Mouse (Mus musculus): ENCODE data around the gene Serbp1. TPM values are rescaled to one million over a fixed set of nuclear protein-coding genes. Genes with fewer than 3 reads are reported as not detected.
"Not testable (repeated sequence)": the region's sequence is repeated elsewhere in the genome, so short reads cannot be mapped to it uniquely, and the experiment has no call there.

Serbp1 gene
- polyA plus RNA-seq, 1 experiment from 2014 or later: 487 TPM

GRCm38 (mm10) chr6:67217846-67218245 is 20.1 kb upstream of the Serbp1 start:
- Histone ChIP-seq H3K27me3 (no peaks in the 10 kb centered on the region), H3K27ac (no peak overlapping the region), H3K9me3 (no peaks in the 10 kb centered on the region), H3K4me2 (replicated peaks) (no peak overlapping the region), H3K9ac (no peak overlapping the region), H3K4me1 (no peaks in the 10 kb centered on the region), H3K36me3 (no peaks in the 10 kb centered on the region), H3K4me3 (no peak overlapping the region)
- WGBS: 73% methylated on average over 1 of the region's 1 CpGs
- no peak for ATAC-seq (ENCODE audit: insufficient number of reproducible peaks, insufficient read depth, low FRiP score, low TSS enrichment)

GRCm38 (mm10) chr6:67218566-67218965 is 19.4 kb upstream of the Serbp1 start:
- Histone ChIP-seq H3K9ac (no peak overlapping the region), H3K4me1 (no peaks in the 10 kb centered on the region), H3K4me3 (no peak overlapping the region), H3K4me2 (replicated peaks) (no peak overlapping the region), H3K27me3 (no peaks in the 10 kb centered on the region), H3K9me3 (no peaks in the 10 kb centered on the region), H3K27ac (no peak overlapping the region), H3K36me3 (no peaks in the 10 kb centered on the region)
- ATAC-seq (ENCODE audit: insufficient number of reproducible peaks, insufficient read depth, low FRiP score, low TSS enrichment): no peak

GRCm38 (mm10) chr6:67219931-67220330 is 18.0 kb upstream of the Serbp1 start:
- WGBS: 91% methylated on average over 14 of the region's 14 CpGs
- not testable (repeated sequence) for H3K4me3 ChIP-seq; H3K9ac ChIP-seq; H3K36me3 ChIP-seq; H3K4me1 ChIP-seq; H3K27ac ChIP-seq; H3K27me3 ChIP-seq; H3K9me3 ChIP-seq; H3K4me2 ChIP-seq (replicated peaks); ATAC-seq (ENCODE audit: insufficient number of reproducible peaks, insufficient read depth, low FRiP score, low TSS enrichment)

GRCm38 (mm10) chr6:67220731-67221130 is 17.2 kb upstream of the Serbp1 start:
- Histone ChIP-seq H3K4me2 (replicated peaks) (no peak overlapping the region), H3K27me3 (no peaks in the 10 kb centered on the region), H3K4me1 (no peaks in the 10 kb centered on the region), H3K27ac (no peak overlapping the region), H3K9me3 (no peaks in the 10 kb centered on the region), H3K9ac (no peak overlapping the region), H3K36me3 (no peaks in the 10 kb centered on the region), H3K4me3 (no peak overlapping the region)
- no peak for ATAC-seq (ENCODE audit: insufficient number of reproducible peaks, insufficient read depth, low FRiP score, low TSS enrichment)

GRCm38 (mm10) chr6:67223082-67223481 is 14.9 kb upstream of the Serbp1 start:
- no peak overlapping the region for H3K9ac ChIP-seq
- no peak for ATAC-seq (ENCODE audit: insufficient number of reproducible peaks, insufficient read depth, low FRiP score, low TSS enrichment)
- WGBS: 81% methylated on average over 1 of the region's 1 CpGs
- H3K4me1 ChIP-seq: no peaks in the 10 kb centered on the region
- no peaks in the 10 kb centered on the region for H3K36me3 ChIP-seq
- H3K27ac ChIP-seq: no peak overlapping the region
- no peaks in the 10 kb centered on the region for H3K9me3 ChIP-seq
- no peak overlapping the region for H3K4me3 ChIP-seq
- H3K27me3 ChIP-seq: no peaks in the 10 kb centered on the region
- no peak overlapping the region for H3K4me2 ChIP-seq (replicated peaks)

GRCm38 (mm10) chr6:67223499-67223898 is 14.5 kb upstream of the Serbp1 start:
- ATAC-seq (ENCODE audit: insufficient number of reproducible peaks, insufficient read depth, low FRiP score, low TSS enrichment): no peak
- Histone ChIP-seq H3K4me1 (peaks cover 3% of the 10 kb centered on the region; the same call in 1 of the 2 replicates), H3K27me3 (no peaks in the 10 kb centered on the region), H3K27ac (no peak overlapping the region), H3K9me3 (no peaks in the 10 kb centered on the region), H3K4me3 (no peak overlapping the region), H3K4me2 (replicated peaks) (no peak overlapping the region), H3K36me3 (no peaks in the 10 kb centered on the region), H3K9ac (no peak overlapping the region)
- WGBS: 87% methylated on average over 1 of the region's 1 CpGs

GRCm38 (mm10) chr6:67226286-67226685 is 11.7 kb upstream of the Serbp1 start:
- H3K9ac ChIP-seq: no peak overlapping the region
- peaks cover 3% of the 10 kb centered on the region; the same call in 1 of the 2 replicates for H3K4me1 ChIP-seq
- no peak overlapping the region for H3K4me2 ChIP-seq (replicated peaks)
- no peak overlapping the region for H3K27ac ChIP-seq
- no peak overlapping the region for H3K4me3 ChIP-seq
- 53% methylated on average over 4 of the region's 4 CpGs for WGBS
- H3K27me3 ChIP-seq: peaks cover 8% of the 10 kb centered on the region; the same call in 1 of the 2 replicates
- H3K36me3 ChIP-seq: no peaks in the 10 kb centered on the region
- ATAC-seq (ENCODE audit: insufficient number of reproducible peaks, insufficient read depth, low FRiP score, low TSS enrichment): no peak
- no peaks in the 10 kb centered on the region for H3K9me3 ChIP-seq

- H3K27ac ChIP-seq: no peak overlapping the region
- ATAC-seq (ENCODE audit: insufficient number of reproducible peaks, insufficient read depth, low FRiP score, low TSS enrichment): no peak
- H3K4me3 ChIP-seq: peak overlapping the region; percentile 13; the same call in 1 of the 2 replicates
- H3K36me3 ChIP-seq: no peaks in the 10 kb centered on the region
- H3K27me3 ChIP-seq: peaks cover 8% of the 10 kb centered on the region; the same call in 1 of the 2 replicates
- no peaks in the 10 kb centered on the region for H3K9me3 ChIP-seq
- H3K9ac ChIP-seq: no peak overlapping the region
- peaks cover 3% of the 10 kb centered on the region; the same call in 1 of the 2 replicates for H3K4me1 ChIP-seq
- peak overlapping the region; percentile 43 for H3K4me2 ChIP-seq (replicated peaks)
- 10% methylated on average over 18 of the region's 18 CpGs for WGBS
Measured at GRCm38 (mm10) chr6:67228459-67229107, 9.4 kb upstream of the Serbp1 start.

GRCm38 (mm10) chr6:67229521-67229920 is 8.5 kb upstream of the Serbp1 start:
- 0 out of 2 replicates have a peak overlapping the region, but pooled peaks have one; percentile 1 for H3K4me2 ChIP-seq (replicated peaks)
- H3K36me3 ChIP-seq: no peaks in the 10 kb centered on the region
- H3K27me3 ChIP-seq: peaks cover 8% of the 10 kb centered on the region; the same call in 1 of the 2 replicates
- no peak for ATAC-seq (ENCODE audit: insufficient number of reproducible peaks, insufficient read depth, low FRiP score, low TSS enrichment)
- WGBS: 43% methylated on average over 9 of the region's 9 CpGs
- no peaks in the 10 kb centered on the region for H3K9me3 ChIP-seq
- H3K9ac ChIP-seq: no peak overlapping the region
- no peak overlapping the region for H3K27ac ChIP-seq
- peaks cover 3% of the 10 kb centered on the region; the same call in 1 of the 2 replicates for H3K4me1 ChIP-seq
- no peak overlapping the region for H3K4me3 ChIP-seq

- WGBS: 11% methylated on average over 11 of the region's 11 CpGs
- peaks cover 3% of the 10 kb centered on the region; the same call in 1 of the 2 replicates for H3K4me1 ChIP-seq
- no peak for ATAC-seq (ENCODE audit: insufficient number of reproducible peaks, insufficient read depth, low FRiP score, low TSS enrichment)
- H3K9ac ChIP-seq: no peak overlapping the region
- H3K9me3 ChIP-seq: no peaks in the 10 kb centered on the region
- no peak overlapping the region for H3K4me3 ChIP-seq
- no peak overlapping the region for H3K27ac ChIP-seq
- H3K36me3 ChIP-seq: no peaks in the 10 kb centered on the region
- H3K27me3 ChIP-seq: peaks cover 8% of the 10 kb centered on the region; the same call in 1 of the 2 replicates
- 0 out of 2 replicates have a peak overlapping the region, but pooled peaks have one; percentile 1 for H3K4me2 ChIP-seq (replicated peaks)
Measured at GRCm38 (mm10) chr6:67229922-67230518, 8.0 kb upstream of the Serbp1 start.

- Histone ChIP-seq H3K4me3 (no peak overlapping the region), H3K9ac (no peak overlapping the region), H3K4me2 (replicated peaks) (no peak overlapping the region), H3K36me3 (no peaks in the 10 kb centered on the region), H3K27ac (no peak overlapping the region), H3K4me1 (peaks cover 3% of the 10 kb centered on the region; the same call in 1 of the 2 replicates), H3K27me3 (peaks cover 8% of the 10 kb centered on the region; the same call in 1 of the 2 replicates), H3K9me3 (no peaks in the 10 kb centered on the region)
- ATAC-seq (ENCODE audit: insufficient number of reproducible peaks, insufficient read depth, low FRiP score, low TSS enrichment): no peak
Measured at GRCm38 (mm10) chr6:67230950-67231349, 7.0 kb upstream of the Serbp1 start.

- no peaks in the 10 kb centered on the region for H3K36me3 ChIP-seq
- H3K9me3 ChIP-seq: no peaks in the 10 kb centered on the region
- H3K9ac ChIP-seq: no peak overlapping the region
- H3K4me2 ChIP-seq (replicated peaks): no peak overlapping the region
- no peaks in the 10 kb centered on the region for H3K27me3 ChIP-seq
- H3K4me3 ChIP-seq: no peak overlapping the region
- no peaks in the 10 kb centered on the region for H3K4me1 ChIP-seq
- 85% methylated on average over 3 of the region's 3 CpGs for WGBS
- no peak overlapping the region for H3K27ac ChIP-seq
- no peak for ATAC-seq (ENCODE audit: insufficient number of reproducible peaks, insufficient read depth, low FRiP score, low TSS enrichment)
Measured at GRCm38 (mm10) chr6:67235649-67236048, 2.3 kb upstream of the Serbp1 start.

Data from embryonic facial prominence, embryonic 12.5 days (tissue).